Mouse (Mus musculus): ENCODE data around the gene Copg2. TPM values are rescaled to one million over a fixed set of nuclear protein-coding genes. Genes with fewer than 3 reads are reported as not detected.
"Not testable (repeated sequence)": the region's sequence is repeated elsewhere in the genome, so short reads cannot be mapped to it uniquely, and the experiment has no call there.

Gene Copg2
- polyA plus RNA-seq, 1 experiment from 2014 or later, result 40.9 TPM

DNA sequence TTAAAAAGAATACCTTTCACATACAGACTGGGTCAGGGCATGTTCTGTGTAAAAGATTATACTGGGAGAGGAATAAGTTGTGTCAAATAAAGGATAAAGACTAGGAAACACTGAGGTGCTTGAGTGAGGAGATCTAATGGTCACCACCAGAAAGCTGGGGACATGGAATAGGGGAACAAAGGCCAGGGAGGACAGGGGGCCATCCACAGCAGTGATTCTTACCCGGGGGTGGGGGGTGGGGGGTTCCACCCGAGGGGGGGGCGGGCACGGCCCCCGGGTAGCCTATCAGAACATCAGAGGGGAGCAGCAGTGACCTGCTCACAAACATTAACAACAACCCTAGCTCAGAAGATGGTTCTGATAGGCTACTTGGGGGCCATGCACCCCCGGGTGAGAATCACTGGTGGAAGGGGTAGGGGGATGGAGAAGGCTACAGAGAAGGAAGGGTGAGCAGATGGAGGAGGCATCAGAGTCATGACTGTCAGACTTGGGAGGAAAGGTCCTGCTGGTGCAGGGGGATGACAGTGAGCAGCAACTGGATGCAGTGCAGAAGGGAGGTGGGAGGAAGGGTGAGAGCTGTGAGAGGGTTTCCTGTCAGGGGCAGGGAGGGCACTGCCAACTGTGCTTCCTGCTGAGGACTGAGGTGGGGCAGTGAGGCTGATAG, 92.1 kb downstream of the Copg2 start:
- H3K9ac ChIP-seq (ENCODE audit: low read depth, low read length); H3K27ac ChIP-seq (ENCODE audit: low read depth, low read length); H3K27me3 ChIP-seq (ENCODE audit: control insufficient read depth, insufficient read depth, low read length); H3K9me3 ChIP-seq (ENCODE audit: control insufficient read depth, low read length); H3K4me1 ChIP-seq (replicated peaks; ENCODE audit: control insufficient read depth, insufficient read depth, low read length); H3K4me2 ChIP-seq (replicated peaks; ENCODE audit: low read depth, low read length); H3K36me3 ChIP-seq (ENCODE audit: control insufficient read depth, insufficient read depth, low read length); H3K4me3 ChIP-seq (ENCODE audit: low read depth, low read length): not testable (repeated sequence)
- peak; percentile 82 for ATAC-seq (ENCODE audit: low FRiP score)
- DNase-seq (ENCODE audit: low spot score), result peak; percentile 19
- WGBS, result 76% methylated on average over 6 of the region's 6 CpGs

DNA sequence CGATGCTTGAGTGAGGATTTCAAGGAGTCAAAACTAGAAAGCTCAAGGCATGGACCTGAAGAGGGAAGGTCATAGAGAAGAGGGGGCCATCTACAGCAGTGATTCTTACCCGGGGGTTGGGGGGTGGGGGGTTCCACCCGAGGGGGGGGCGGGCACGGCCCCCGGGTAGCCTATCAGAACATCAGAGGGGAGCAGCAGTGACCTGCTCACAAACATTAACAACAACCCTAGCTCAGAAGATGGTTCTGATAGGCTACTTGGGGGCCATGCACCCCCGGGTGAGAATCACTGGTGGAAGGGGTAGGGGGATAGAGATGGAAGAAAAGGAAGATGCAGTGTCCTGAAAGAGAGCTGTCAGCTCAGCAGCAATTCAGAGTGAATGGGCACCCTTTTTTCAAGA, 93.7 kb downstream of the Copg2 start:
- H3K9ac ChIP-seq (ENCODE audit: low read depth, low read length); H3K4me2 ChIP-seq (replicated peaks; ENCODE audit: low read depth, low read length); H3K27me3 ChIP-seq (ENCODE audit: control insufficient read depth, insufficient read depth, low read length); H3K4me3 ChIP-seq (ENCODE audit: low read depth, low read length); H3K27ac ChIP-seq (ENCODE audit: low read depth, low read length); H3K36me3 ChIP-seq (ENCODE audit: control insufficient read depth, insufficient read depth, low read length); H3K4me1 ChIP-seq (replicated peaks; ENCODE audit: control insufficient read depth, insufficient read depth, low read length); H3K9me3 ChIP-seq (ENCODE audit: control insufficient read depth, low read length); DNase-seq (ENCODE audit: low spot score): not testable (repeated sequence)
- 88% methylated on average over 7 of the region's 7 CpGs for WGBS
- peak; percentile 27; the same call in 1 of the 2 replicates for ATAC-seq (ENCODE audit: low FRiP score)

DNA sequence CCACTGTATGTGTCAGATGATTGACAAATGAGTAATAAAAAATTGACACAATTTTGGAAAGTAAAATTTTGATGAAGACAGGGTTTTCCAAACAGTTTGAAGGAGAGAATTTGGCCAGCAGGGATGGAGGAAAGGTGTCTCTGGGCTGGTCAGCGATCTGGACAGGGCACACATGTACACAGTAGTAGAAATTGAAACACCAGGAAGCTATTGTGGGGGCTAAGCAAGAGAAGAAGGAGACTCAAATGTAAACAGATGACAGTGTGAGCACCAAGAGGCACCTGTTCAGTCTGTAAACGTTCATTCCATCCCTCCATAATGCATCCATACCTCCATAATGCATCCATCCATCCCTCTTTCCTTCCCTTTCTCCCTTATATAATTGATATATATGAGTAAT, 145.4 kb downstream of the Copg2 start:
- WGBS, result 95% methylated on average over 2 of the region's 2 CpGs
- H3K4me1 ChIP-seq (replicated peaks; ENCODE audit: control insufficient read depth, insufficient read depth, low read length), result no peaks in the 10 kb centered on the region
- H3K36me3 ChIP-seq (ENCODE audit: control insufficient read depth, insufficient read depth, low read length), result no peaks in the 10 kb centered on the region; the same call in 1 of the 2 replicates
- H3K9me3 ChIP-seq (ENCODE audit: control insufficient read depth, low read length), result no peaks in the 10 kb centered on the region
- H3K4me3 ChIP-seq (ENCODE audit: low read depth, low read length), result no peak overlapping the region
- no peak for DNase-seq (ENCODE audit: low spot score)
- no peak for ATAC-seq (ENCODE audit: low FRiP score)
- no peak overlapping the region for H3K9ac ChIP-seq (ENCODE audit: low read depth, low read length)
- no peak overlapping the region for H3K4me2 ChIP-seq (replicated peaks; ENCODE audit: low read depth, low read length)
- no peaks in the 10 kb centered on the region for H3K27me3 ChIP-seq (ENCODE audit: control insufficient read depth, insufficient read depth, low read length)
- H3K27ac ChIP-seq (ENCODE audit: low read depth, low read length), result no peak overlapping the region

DNA sequence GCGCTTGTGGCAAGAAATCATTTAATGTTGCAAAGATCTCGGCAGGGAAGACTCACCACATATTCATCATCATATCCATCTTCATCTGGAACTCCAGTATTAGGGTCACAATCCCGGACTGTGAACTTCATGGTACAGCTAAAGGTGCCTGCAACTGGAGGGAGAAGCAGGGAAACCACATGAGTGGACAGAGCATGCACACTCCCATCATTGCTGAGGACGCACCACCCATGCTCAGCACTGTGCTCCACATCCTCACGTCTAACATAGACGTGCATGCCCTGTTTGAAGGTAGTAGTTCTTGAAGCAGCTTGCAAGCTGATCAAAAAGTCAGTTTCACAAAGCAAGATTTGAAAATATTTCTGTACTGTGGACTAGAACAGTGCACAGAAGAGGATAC, 146.1 kb downstream of the Copg2 start:
- WGBS, result 82% methylated on average over 6 of the region's 6 CpGs
- H3K9me3 ChIP-seq (ENCODE audit: control insufficient read depth, low read length), result no peaks in the 10 kb centered on the region
- no peaks in the 10 kb centered on the region for H3K4me1 ChIP-seq (replicated peaks; ENCODE audit: control insufficient read depth, insufficient read depth, low read length)
- no peaks in the 10 kb centered on the region; the same call in 1 of the 2 replicates for H3K36me3 ChIP-seq (ENCODE audit: control insufficient read depth, insufficient read depth, low read length)
- no peak overlapping the region for H3K4me2 ChIP-seq (replicated peaks; ENCODE audit: low read depth, low read length)
- no peak overlapping the region for H3K4me3 ChIP-seq (ENCODE audit: low read depth, low read length)
- ATAC-seq (ENCODE audit: low FRiP score), result no peak
- DNase-seq (ENCODE audit: low spot score), result no peak
- H3K9ac ChIP-seq (ENCODE audit: low read depth, low read length), result no peak overlapping the region
- H3K27me3 ChIP-seq (ENCODE audit: control insufficient read depth, insufficient read depth, low read length), result no peaks in the 10 kb centered on the region
- no peak overlapping the region for H3K27ac ChIP-seq (ENCODE audit: low read depth, low read length)

DNA sequence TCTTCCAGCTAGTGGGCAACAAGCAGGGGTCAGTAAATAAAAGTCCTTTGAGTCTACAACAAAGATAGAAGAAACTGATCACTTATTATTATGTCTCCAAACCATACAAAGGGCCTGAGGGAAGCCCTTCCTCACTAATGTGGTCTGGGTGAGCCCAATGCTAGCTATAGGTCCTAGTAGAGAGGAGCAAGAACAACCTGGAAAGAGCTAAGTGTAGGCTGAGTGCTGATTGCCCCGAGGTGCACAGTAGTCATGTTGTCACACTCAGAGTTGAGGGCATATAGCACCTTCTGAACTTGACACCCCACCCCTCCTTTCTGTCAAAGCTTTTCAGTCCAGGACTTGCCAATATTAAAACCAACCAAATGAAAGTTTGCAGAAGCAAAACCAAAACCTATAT, 146.7 kb downstream of the Copg2 start:
- H3K4me2 ChIP-seq (replicated peaks; ENCODE audit: low read depth, low read length), result no peak overlapping the region
- no peak overlapping the region for H3K27ac ChIP-seq (ENCODE audit: low read depth, low read length)
- no peaks in the 10 kb centered on the region; the same call in 1 of the 2 replicates for H3K36me3 ChIP-seq (ENCODE audit: control insufficient read depth, insufficient read depth, low read length)
- H3K4me1 ChIP-seq (replicated peaks; ENCODE audit: control insufficient read depth, insufficient read depth, low read length), result no peaks in the 10 kb centered on the region
- ATAC-seq (ENCODE audit: low FRiP score) (no peak), DNase-seq (ENCODE audit: low spot score) (no peak)
- no peak overlapping the region for H3K9ac ChIP-seq (ENCODE audit: low read depth, low read length)
- no peaks in the 10 kb centered on the region for H3K9me3 ChIP-seq (ENCODE audit: control insufficient read depth, low read length)
- WGBS, result 73% methylated on average over 1 of the region's 1 CpGs
- no peaks in the 10 kb centered on the region for H3K27me3 ChIP-seq (ENCODE audit: control insufficient read depth, insufficient read depth, low read length)
- H3K4me3 ChIP-seq (ENCODE audit: low read depth, low read length), result no peak overlapping the region

DNA sequence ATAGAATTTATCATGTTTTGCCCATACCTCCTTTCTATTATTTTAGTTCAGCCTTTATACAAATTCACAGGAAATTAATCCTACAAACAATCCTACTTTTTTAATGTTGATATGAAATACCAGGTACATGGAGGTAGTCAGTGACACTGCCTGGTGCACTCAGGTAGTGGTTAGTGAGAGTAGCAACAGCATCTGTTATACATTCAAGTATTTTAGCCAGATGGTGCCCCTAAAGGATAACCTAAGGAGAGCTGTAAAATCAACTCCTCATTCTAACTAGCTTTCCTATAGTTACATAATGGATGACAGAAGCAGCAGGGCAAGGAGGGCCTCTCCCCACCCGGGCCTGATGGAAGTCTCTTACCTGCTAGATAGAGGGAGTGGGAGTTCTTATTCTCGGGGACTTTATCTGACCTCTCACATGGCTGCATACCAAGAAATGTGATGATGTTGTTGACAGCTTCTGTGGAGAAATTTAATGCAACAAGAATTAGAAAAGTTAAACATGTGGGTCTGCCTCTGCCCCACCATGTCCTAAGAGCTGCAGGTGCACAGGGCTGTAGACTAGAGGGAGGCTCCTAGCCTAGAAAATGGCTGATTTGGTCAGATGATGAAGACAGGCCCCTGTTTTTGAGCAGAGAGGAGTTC, 147.4 kb downstream of the Copg2 start:
- no peak overlapping the region for H3K27ac ChIP-seq (ENCODE audit: low read depth, low read length)
- no peak overlapping the region for H3K9ac ChIP-seq (ENCODE audit: low read depth, low read length)
- no peak overlapping the region for H3K4me2 ChIP-seq (replicated peaks; ENCODE audit: low read depth, low read length)
- ATAC-seq (ENCODE audit: low FRiP score), result no peak
- H3K9me3 ChIP-seq (ENCODE audit: control insufficient read depth, low read length), result no peaks in the 10 kb centered on the region
- H3K27me3 ChIP-seq (ENCODE audit: control insufficient read depth, insufficient read depth, low read length), result no peaks in the 10 kb centered on the region
- 55% methylated on average over 2 of the region's 2 CpGs for WGBS
- H3K4me1 ChIP-seq (replicated peaks; ENCODE audit: control insufficient read depth, insufficient read depth, low read length), result no peaks in the 10 kb centered on the region
- DNase-seq (ENCODE audit: low spot score), result no peak
- no peak overlapping the region for H3K4me3 ChIP-seq (ENCODE audit: low read depth, low read length)
- peaks cover 3% of the 10 kb centered on the region; the same call in 1 of the 2 replicates for H3K36me3 ChIP-seq (ENCODE audit: control insufficient read depth, insufficient read depth, low read length)

DNA sequence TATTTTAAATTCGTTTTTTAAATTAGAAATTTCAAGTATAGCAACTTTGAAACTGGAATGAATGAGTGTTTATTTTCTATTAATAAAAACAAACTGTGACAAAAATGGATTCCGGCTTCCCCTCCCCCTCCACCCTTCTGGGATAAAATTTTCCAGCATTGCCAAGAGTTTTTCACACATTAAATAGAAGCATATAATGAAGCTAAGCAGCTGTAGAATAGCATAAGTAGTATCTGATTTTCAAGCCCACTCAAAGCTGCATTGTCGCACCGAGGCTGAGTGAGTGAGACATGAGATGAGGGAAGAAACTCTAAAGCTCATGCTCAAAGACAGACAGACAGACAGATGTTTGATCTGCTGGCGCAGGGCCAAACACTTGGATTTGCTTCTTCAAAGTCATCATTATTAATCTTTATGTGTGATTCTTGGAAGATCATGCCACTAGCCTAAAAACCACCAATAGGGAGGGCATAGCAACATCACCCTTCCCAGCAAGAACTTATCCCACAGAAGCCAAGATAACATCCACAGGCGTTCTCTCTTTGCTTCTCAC, 148.2 kb downstream of the Copg2 start:
- ATAC-seq (ENCODE audit: low FRiP score), result no peak
- 83% methylated on average over 6 of the region's 6 CpGs for WGBS
- Histone ChIP-seq H3K4me3 (ENCODE audit: low read depth, low read length) (no peak overlapping the region), H3K4me2 (replicated peaks; ENCODE audit: low read depth, low read length) (no peak overlapping the region), H3K9ac (ENCODE audit: low read depth, low read length) (no peak overlapping the region), H3K36me3 (ENCODE audit: control insufficient read depth, insufficient read depth, low read length) (peaks cover 3% of the 10 kb centered on the region; the same call in 1 of the 2 replicates), H3K4me1 (replicated peaks; ENCODE audit: control insufficient read depth, insufficient read depth, low read length) (no peaks in the 10 kb centered on the region), H3K9me3 (ENCODE audit: control insufficient read depth, low read length) (no peaks in the 10 kb centered on the region), H3K27ac (ENCODE audit: low read depth, low read length) (no peak overlapping the region), H3K27me3 (ENCODE audit: control insufficient read depth, insufficient read depth, low read length) (no peaks in the 10 kb centered on the region)
- DNase-seq (ENCODE audit: low spot score), result no peak

DNA sequence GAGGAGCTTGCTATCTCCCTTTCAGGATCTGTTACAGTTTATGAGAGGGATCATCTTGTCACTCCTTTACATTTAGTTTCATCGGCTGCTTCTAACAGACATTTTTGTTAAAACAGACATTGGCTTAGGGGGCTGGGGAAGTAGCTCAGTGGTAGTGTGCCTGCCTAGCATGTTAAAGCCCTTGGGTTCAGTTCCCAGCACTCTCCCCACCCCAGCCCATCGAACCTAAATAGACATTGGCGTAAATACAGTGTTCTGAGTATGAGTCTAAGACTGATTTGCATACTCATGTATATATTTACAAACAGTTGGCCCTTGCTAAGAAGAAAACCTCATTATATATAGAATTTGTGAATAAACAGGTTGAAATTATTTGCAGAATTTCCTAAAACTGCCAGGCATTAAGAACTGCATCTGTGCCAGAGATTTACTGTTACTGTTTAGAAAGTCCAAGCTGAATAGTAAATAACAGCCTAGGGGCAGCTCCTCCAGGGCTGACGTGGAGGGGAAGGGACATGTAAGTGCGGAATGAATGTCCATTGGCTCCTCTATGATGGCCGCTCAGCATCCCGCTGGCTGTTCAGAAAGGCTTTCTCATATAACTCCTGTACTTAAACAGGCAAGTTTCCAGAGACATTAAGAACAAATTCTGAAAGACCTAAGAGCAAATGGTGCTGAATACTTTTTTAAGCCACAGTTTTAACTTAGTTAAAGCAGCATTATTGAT, 148.8 kb downstream of the Copg2 start:
- H3K4me2 ChIP-seq (replicated peaks; ENCODE audit: low read depth, low read length), result no peak overlapping the region
- no peaks in the 10 kb centered on the region for H3K9me3 ChIP-seq (ENCODE audit: control insufficient read depth, low read length)
- DNase-seq (ENCODE audit: low spot score), result no peak
- whole genome bisulfite sequencing, result 83% methylated on average over 7 of the region's 7 CpGs
- peaks cover 3% of the 10 kb centered on the region; the same call in 1 of the 2 replicates for H3K36me3 ChIP-seq (ENCODE audit: control insufficient read depth, insufficient read depth, low read length)
- no peak for ATAC-seq (ENCODE audit: low FRiP score)
- no peak overlapping the region for H3K4me3 ChIP-seq (ENCODE audit: low read depth, low read length)
- H3K9ac ChIP-seq (ENCODE audit: low read depth, low read length), result no peak overlapping the region
- H3K27me3 ChIP-seq (ENCODE audit: control insufficient read depth, insufficient read depth, low read length), result no peaks in the 10 kb centered on the region
- no peak overlapping the region for H3K27ac ChIP-seq (ENCODE audit: low read depth, low read length)
- no peaks in the 10 kb centered on the region for H3K4me1 ChIP-seq (replicated peaks; ENCODE audit: control insufficient read depth, insufficient read depth, low read length)
